Mouse (Mus musculus) bone marrow, adult 2 months (tissue): ENCODE measurements around the gene Gm20896. TPM values are rescaled to one million over a fixed set of nuclear protein-coding genes. Genes with fewer than 3 reads are reported as not detected.
"Not testable (repeated sequence)": the region's sequence is repeated elsewhere in the genome, so short reads cannot be mapped to it uniquely, and the experiment has no call there.

Experiments used
- H3K27ac ChIP-seq: fragments of 200-500 bp; 2 replicates; pipeline ENCODE4 v1.5.1; 2012; ENCODE audit warnings: low read depth, mild to moderate bottlenecking, control low read depth, inconsistent platforms, low read length; ENCODE audit not compliant: control insufficient read depth, poor library complexity, insufficient read depth
- H3K4me1 ChIP-seq: fragments of 200-500 bp; 2 replicates; pipeline ENCODE4 v1.6.1; 2011; ENCODE audit warnings: low read length; ENCODE audit not compliant: control insufficient read depth, insufficient read depth
- H3K4me3 ChIP-seq: fragments of 200-500 bp; replicated peaks from 2 replicates; pipeline ENCODE3; 2011; ENCODE audit warnings: mild to moderate bottlenecking, low read depth, low read length, control low read depth; ENCODE audit not compliant: control insufficient read depth
- WGBS: fragments of 180-500 bp; shearing (Covaris S2); methylation state at CpG from one replicate; pipeline ENCODE4 v1.1.7; 2018; 5-methylcytosine and 5-hydroxymethylcytosine counted together
- polyA plus RNA-seq: library from polyadenylated mRNA; stranded (reverse); fragments of >200 nt; gene quantifications from 2 replicates; pipeline ENCODE4 v1.2.4, GENCODE M21; 2011; ENCODE audit warnings: low replicate concordance; ENCODE audit not compliant: missing spikeins, insufficient read depth, insufficient read length

Gm20896 gene
- polyA plus RNA-seq, result not detected in 2 replicates

- not testable (repeated sequence) for H3K27ac ChIP-seq, H3K4me3 ChIP-seq, H3K4me1 ChIP-seq
- 60% methylated on average over 2 of the region's 6 CpGs for WGBS
Measured at GRCm38 (mm10) chrY:35921426-35921825, at the start of gene Gm20896. Gene Gm20896 (minus strand): TSS chrY:35921526.
